Mouse (Mus musculus): Measurements from ENCODE around the gene Tmem59l. TPM values are rescaled to one million over a fixed set of nuclear protein-coding genes. Genes with fewer than 3 reads are reported as not detected.

Tmem59l gene
- 368 and 400 TPM in 2 replicates for polyA plus RNA-seq (2012; rRNA removed)

- H3K27ac ChIP-seq (ENCODE audit: insufficient read depth, low read length): peak within 1 kb of the TSS; percentile 91
- H3K4me3 ChIP-seq (ENCODE audit: insufficient read depth, low read length): peak within 1 kb of the TSS; percentile 93
- H3K4me1 ChIP-seq (ENCODE audit: control insufficient read depth, insufficient read depth, low read length): peaks cover 5% of the 10 kb centered on the region
- TF ChIP-seq CTCF (IDR thresholded peaks at IDR 0.05; ENCODE audit: extremely low read depth, insufficient read depth, low read length): no peak
- peak; percentile 84 for TF ChIP-seq POLR2A (IDR thresholded peaks at IDR 0.05; ENCODE audit: extremely low read depth, insufficient read depth, low read length)
Observed at GRCm38 (mm10) chr8:70486941-70487520, at the start of gene Tmem59l. Tmem59l (minus strand) TSS chr8:70487358.

- Histone ChIP-seq H3K4me3 (ENCODE audit: insufficient read depth, low read length) (no peak overlapping the region), H3K27ac (ENCODE audit: insufficient read depth, low read length) (no peak overlapping the region), H3K4me1 (ENCODE audit: control insufficient read depth, insufficient read depth, low read length) (no peaks in the 10 kb centered on the region)
- TF ChIP-seq CTCF (IDR thresholded peaks at IDR 0.05; ENCODE audit: extremely low read depth, insufficient read depth, low read length): no peak
- no peak for TF ChIP-seq POLR2A (IDR thresholded peaks at IDR 0.05; ENCODE audit: extremely low read depth, insufficient read depth, low read length)
Observed at GRCm38 (mm10) chr8:70535701-70536100, 48.5 kb upstream of the Tmem59l start.

GRCm38 (mm10) chr8:70535221-70535620 lies 48.1 kb upstream of the Tmem59l start:
- no peak overlapping the region for H3K27ac ChIP-seq (ENCODE audit: insufficient read depth, low read length)
- H3K4me3 ChIP-seq (ENCODE audit: insufficient read depth, low read length): no peak overlapping the region
- TF ChIP-seq CTCF (IDR thresholded peaks at IDR 0.05; ENCODE audit: extremely low read depth, insufficient read depth, low read length): no peak
- no peak for TF ChIP-seq POLR2A (IDR thresholded peaks at IDR 0.05; ENCODE audit: extremely low read depth, insufficient read depth, low read length)
- H3K4me1 ChIP-seq (ENCODE audit: control insufficient read depth, insufficient read depth, low read length): no peaks in the 10 kb centered on the region

- Histone ChIP-seq H3K4me3 (ENCODE audit: insufficient read depth, low read length) (no peak overlapping the region), H3K27ac (ENCODE audit: insufficient read depth, low read length) (no peak overlapping the region), H3K4me1 (ENCODE audit: control insufficient read depth, insufficient read depth, low read length) (peaks cover 2% of the 10 kb centered on the region; the same call in 1 of the 2 replicates)
- TF ChIP-seq CTCF (IDR thresholded peaks at IDR 0.05; ENCODE audit: extremely low read depth, insufficient read depth, low read length) (no peak), POLR2A (IDR thresholded peaks at IDR 0.05; ENCODE audit: extremely low read depth, insufficient read depth, low read length) (no peak)
Observed at GRCm38 (mm10) chr8:70534281-70534680, 47.1 kb upstream of the Tmem59l start.

DNA sequence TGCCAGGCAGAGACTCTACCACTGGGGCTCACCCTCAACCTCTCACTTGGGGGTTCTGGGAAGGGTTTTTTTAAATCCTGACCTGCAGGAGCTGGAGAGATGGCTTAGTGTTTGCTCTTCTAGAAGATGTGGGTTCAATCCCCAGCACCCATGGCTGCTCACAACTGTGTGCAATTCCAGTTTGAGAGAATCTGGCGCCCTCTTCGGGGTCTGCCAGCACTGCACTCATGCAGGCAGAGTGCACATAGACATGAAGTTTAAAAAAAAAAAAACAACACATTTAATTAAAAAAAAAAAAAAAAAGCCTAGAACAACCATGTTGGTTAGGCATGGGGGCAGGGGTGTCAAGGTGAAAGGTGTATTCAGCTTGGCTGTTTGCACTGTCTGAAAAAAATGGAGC lies 43.2 kb upstream of the Tmem59l start:
- Histone ChIP-seq H3K4me1 (ENCODE audit: control insufficient read depth, insufficient read depth, low read length) (peaks cover 7% of the 10 kb centered on the region; the same call in 1 of the 2 replicates), H3K4me3 (ENCODE audit: insufficient read depth, low read length) (no peak overlapping the region), H3K27ac (ENCODE audit: insufficient read depth, low read length) (no peak overlapping the region)
- no peak for TF ChIP-seq CTCF (IDR thresholded peaks at IDR 0.05; ENCODE audit: extremely low read depth, insufficient read depth, low read length)
- TF ChIP-seq POLR2A (IDR thresholded peaks at IDR 0.05; ENCODE audit: extremely low read depth, insufficient read depth, low read length): no peak

DNA sequence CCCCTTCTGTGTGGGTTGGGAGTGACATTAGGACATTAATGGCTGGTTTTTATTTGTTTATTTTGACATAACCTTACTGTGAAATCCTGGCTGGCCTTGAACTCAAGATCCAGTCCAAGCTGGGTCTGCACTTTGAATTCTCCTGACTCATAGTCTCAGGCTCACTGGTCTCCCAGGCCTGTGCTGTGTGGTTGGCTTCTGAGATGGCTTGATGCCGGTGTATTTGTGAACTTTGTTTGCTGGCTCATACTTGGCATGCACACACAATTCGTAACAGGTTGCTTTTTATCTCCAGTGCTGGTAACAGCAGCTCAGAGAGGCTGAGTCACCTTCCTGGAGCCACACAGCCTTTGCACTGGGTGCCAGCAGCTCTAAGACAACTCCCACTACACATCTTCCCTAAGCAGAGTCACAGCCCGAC lies 42.6 kb upstream of the Tmem59l start:
- no peak overlapping the region for H3K4me3 ChIP-seq (ENCODE audit: insufficient read depth, low read length)
- TF ChIP-seq CTCF (IDR thresholded peaks at IDR 0.05; ENCODE audit: extremely low read depth, insufficient read depth, low read length): no peak
- TF ChIP-seq POLR2A (IDR thresholded peaks at IDR 0.05; ENCODE audit: extremely low read depth, insufficient read depth, low read length): no peak
- H3K4me1 ChIP-seq (ENCODE audit: control insufficient read depth, insufficient read depth, low read length): peaks cover 7% of the 10 kb centered on the region; the same call in 1 of the 2 replicates
- H3K27ac ChIP-seq (ENCODE audit: insufficient read depth, low read length): no peak overlapping the region

- Histone ChIP-seq H3K4me3 (ENCODE audit: insufficient read depth, low read length) (no peak overlapping the region), H3K4me1 (ENCODE audit: control insufficient read depth, insufficient read depth, low read length) (peaks cover 7% of the 10 kb centered on the region; the same call in 1 of the 2 replicates), H3K27ac (ENCODE audit: insufficient read depth, low read length) (no peak overlapping the region)
- TF ChIP-seq CTCF (IDR thresholded peaks at IDR 0.05; ENCODE audit: extremely low read depth, insufficient read depth, low read length) (no peak), POLR2A (IDR thresholded peaks at IDR 0.05; ENCODE audit: extremely low read depth, insufficient read depth, low read length) (no peak)
Observed at GRCm38 (mm10) chr8:70529299-70529698, 42.1 kb upstream of the Tmem59l start.

GRCm38 (mm10) chr8:70528182-70528797 lies 41.1 kb upstream of the Tmem59l start:
- peak overlapping the region; percentile 69; the same call in 1 of the 2 replicates for H3K27ac ChIP-seq (ENCODE audit: insufficient read depth, low read length)
- TF ChIP-seq POLR2A (IDR thresholded peaks at IDR 0.05; ENCODE audit: extremely low read depth, insufficient read depth, low read length) (no peak), CTCF (IDR thresholded peaks at IDR 0.05; ENCODE audit: extremely low read depth, insufficient read depth, low read length) (no peak)
- H3K4me1 ChIP-seq (ENCODE audit: control insufficient read depth, insufficient read depth, low read length): peaks cover 7% of the 10 kb centered on the region; the same call in 1 of the 2 replicates
- H3K4me3 ChIP-seq (ENCODE audit: insufficient read depth, low read length): peak overlapping the region; percentile 57

GRCm38 (mm10) chr8:70527512-70528181 lies 40.5 kb upstream of the Tmem59l start, which contains the start of the genes Fkbp8 and Kxd1:
Fkbp8 (plus strand) TSS chr8:70527724.
Kxd1 (minus strand) TSS chr8:70527956.
- peaks cover 7% of the 10 kb centered on the region; the same call in 1 of the 2 replicates for H3K4me1 ChIP-seq (ENCODE audit: control insufficient read depth, insufficient read depth, low read length)
- TF ChIP-seq CTCF (IDR thresholded peaks at IDR 0.05; ENCODE audit: extremely low read depth, insufficient read depth, low read length) (no peak), POLR2A (IDR thresholded peaks at IDR 0.05; ENCODE audit: extremely low read depth, insufficient read depth, low read length) (peak; percentile 85)
- peak within 1 kb of the TSS; percentile 69 for H3K27ac ChIP-seq (ENCODE audit: insufficient read depth, low read length)
- H3K4me3 ChIP-seq (ENCODE audit: insufficient read depth, low read length): peak within 1 kb of the TSS; percentile 57

All from cortical plate, adult 2 months (tissue).